Mouse (Mus musculus) stomach, embryonic 15.5 days (tissue): ENCODE data around the gene Clrn3. TPM values are rescaled to one million over a fixed set of nuclear protein-coding genes. Genes with fewer than 3 reads are reported as not detected.

Experiments used
- ATAC-seq: fragments of 200-750 bp; cut with Nextera tagmentation; 2 replicates; pipeline ENCODE4 v1.8.0; 2017; ENCODE audit warnings: low read depth, moderate number of reproducible peaks, moderate TSS enrichment; ENCODE audit not compliant: insufficient read depth, low FRiP score
- H3K27ac ChIP-seq: fragments of 300-500 bp; sonication (generic); 2 replicates; pipeline ENCODE4 v1.5.1; 2015; ENCODE audit warnings: mild to moderate bottlenecking, inconsistent platforms
- H3K27me3 ChIP-seq: fragments of 300-500 bp; sonication (generic); replicated peaks from 2 replicates; pipeline ENCODE4 v1.6.1; 2015; ENCODE audit warnings: inconsistent platforms
- H3K36me3 ChIP-seq: fragments of 300-500 bp; sonication (generic); 2 replicates; pipeline ENCODE4 v1.6.1; 2015; ENCODE audit warnings: inconsistent platforms
- H3K4me1 ChIP-seq: fragments of 300-500 bp; sonication (generic); 2 replicates; pipeline ENCODE4 v1.6.1; 2015; ENCODE audit warnings: inconsistent platforms
- H3K4me2 ChIP-seq: fragments of 300-500 bp; sonication (generic); 2 replicates; pipeline ENCODE4 v1.6.1; 2015; ENCODE audit warnings: mild to moderate bottlenecking, inconsistent platforms
- H3K4me3 ChIP-seq: fragments of 300-500 bp; sonication (generic); replicated peaks from 2 replicates; pipeline ENCODE4 v1.5.1; 2015; ENCODE audit warnings: inconsistent platforms
- H3K9ac ChIP-seq: fragments of 300-500 bp; sonication (generic); 2 replicates; pipeline ENCODE4 v1.6.1; 2015; ENCODE audit warnings: inconsistent platforms
- H3K9me3 ChIP-seq: fragments of 300-500 bp; sonication (generic); 2 replicates; pipeline ENCODE4 v1.6.1; 2016; ENCODE audit warnings: inconsistent platforms
- WGBS: fragments of 180-500 bp; shearing (Covaris S2); methylation state at CpG from one replicate; pipeline ENCODE4 v1.1.7; 2015; 5-methylcytosine and 5-hydroxymethylcytosine counted together
- polyA plus RNA-seq: library from polyadenylated mRNA; unstranded; fragments of >200 nt; fragmentation: Nextera tagmentation; extraction: Ambion mirVana; gene quantifications from 2 replicates; pipeline ENCODE4 v1.2.1, GENCODE M21; 2015

Clrn3 gene
- polyA plus RNA-seq, 1 experiment from 2014 or later = 5.2 TPM

GRCm38 (mm10) chr7:135551547-135551946 lies 23.1 kb upstream of the Clrn3 start:
- Histone ChIP-seq H3K4me1 (no peaks in the 10 kb centered on the region), H3K4me2 (no peak overlapping the region), H3K27me3 (no peaks in the 10 kb centered on the region), H3K9ac (no peak overlapping the region), H3K27ac (no peak overlapping the region), H3K36me3 (no peaks in the 10 kb centered on the region), H3K4me3 (no peak overlapping the region), H3K9me3 (no peaks in the 10 kb centered on the region)
- ATAC-seq = no peak
- WGBS = 67% methylated on average over 1 of the region's 1 CpGs

DNA sequence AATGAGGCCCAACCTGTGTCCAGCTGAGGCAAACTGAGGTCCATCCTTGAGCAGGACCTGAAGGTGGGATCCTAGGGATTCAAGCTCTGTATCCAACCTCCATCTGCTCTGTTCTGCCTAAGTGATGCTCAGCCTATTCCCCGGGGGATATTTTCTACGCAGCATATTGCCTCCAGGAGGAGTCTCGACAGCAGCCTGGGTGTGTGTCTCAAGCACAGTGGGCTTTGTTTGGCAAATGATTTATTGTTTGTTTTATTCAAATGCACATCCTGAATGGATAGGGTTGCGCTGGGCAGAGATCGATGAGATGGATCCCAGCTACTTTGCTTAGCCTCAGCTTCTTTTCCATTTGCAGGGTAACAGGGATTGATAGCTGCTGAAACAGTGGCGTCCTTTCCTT lies 20.0 kb upstream of the Clrn3 start:
- no peaks in the 10 kb centered on the region for H3K36me3 ChIP-seq
- H3K27me3 ChIP-seq = no peaks in the 10 kb centered on the region
- H3K4me2 ChIP-seq = no peak overlapping the region
- ATAC-seq = no peak
- WGBS = 59% methylated on average over 6 of the region's 6 CpGs
- no peaks in the 10 kb centered on the region for H3K4me1 ChIP-seq
- no peaks in the 10 kb centered on the region for H3K9me3 ChIP-seq
- H3K4me3 ChIP-seq = no peak overlapping the region
- H3K9ac ChIP-seq = no peak overlapping the region
- H3K27ac ChIP-seq = no peak overlapping the region

DNA sequence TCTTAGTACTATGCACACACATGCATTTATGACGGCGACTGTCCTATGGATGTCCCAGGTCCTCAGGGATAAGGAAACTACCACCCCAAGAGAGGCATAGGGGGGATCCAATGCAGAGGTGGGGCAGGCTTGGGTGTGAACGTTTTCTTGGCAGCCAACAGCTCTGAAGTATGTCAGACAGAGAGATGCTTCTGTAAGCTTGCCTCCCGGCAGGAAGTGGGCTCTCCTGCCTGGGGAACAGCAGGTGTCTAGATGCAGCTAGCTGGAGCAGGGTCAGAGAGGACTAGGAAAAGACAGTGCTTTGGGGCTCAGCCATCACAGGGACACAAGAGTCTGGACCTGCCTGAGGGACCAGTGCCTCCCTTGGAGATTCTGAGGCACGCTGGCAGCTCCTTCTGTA lies 18.1 kb upstream of the Clrn3 start:
- Histone ChIP-seq H3K4me1 (no peaks in the 10 kb centered on the region), H3K4me3 (no peak overlapping the region), H3K4me2 (no peak overlapping the region), H3K27ac (no peak overlapping the region), H3K27me3 (no peaks in the 10 kb centered on the region), H3K9ac (no peak overlapping the region), H3K36me3 (no peaks in the 10 kb centered on the region), H3K9me3 (no peaks in the 10 kb centered on the region)
- 55% methylated on average over 5 of the region's 5 CpGs for WGBS
- no peak for ATAC-seq

DNA sequence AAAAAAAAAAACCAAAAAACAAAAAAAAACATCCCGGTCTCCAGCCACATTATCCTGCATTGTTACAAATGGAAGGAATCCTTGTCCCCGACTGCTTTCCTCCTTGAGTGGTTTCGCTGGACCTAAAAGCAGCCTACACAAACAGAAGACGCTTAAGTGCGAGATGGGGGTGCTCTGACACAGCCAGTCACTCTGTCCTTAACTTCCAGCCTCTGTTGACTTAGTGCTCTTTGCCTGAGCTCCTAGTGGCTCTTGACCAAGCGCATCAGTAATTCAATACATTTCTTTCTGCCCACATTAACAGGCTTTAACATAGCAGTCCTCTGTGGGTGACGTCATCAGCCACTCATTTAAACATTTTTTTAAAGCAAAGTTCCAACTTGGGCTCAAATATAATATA lies 17.5 kb upstream of the Clrn3 start:
- H3K27ac ChIP-seq = no peak overlapping the region
- WGBS = 62% methylated on average over 7 of the region's 7 CpGs
- no peaks in the 10 kb centered on the region for H3K4me1 ChIP-seq
- H3K27me3 ChIP-seq = no peaks in the 10 kb centered on the region
- no peak for ATAC-seq
- H3K4me2 ChIP-seq = no peak overlapping the region
- H3K36me3 ChIP-seq = no peaks in the 10 kb centered on the region
- no peak overlapping the region for H3K9ac ChIP-seq
- H3K9me3 ChIP-seq = no peaks in the 10 kb centered on the region
- H3K4me3 ChIP-seq = no peak overlapping the region

DNA sequence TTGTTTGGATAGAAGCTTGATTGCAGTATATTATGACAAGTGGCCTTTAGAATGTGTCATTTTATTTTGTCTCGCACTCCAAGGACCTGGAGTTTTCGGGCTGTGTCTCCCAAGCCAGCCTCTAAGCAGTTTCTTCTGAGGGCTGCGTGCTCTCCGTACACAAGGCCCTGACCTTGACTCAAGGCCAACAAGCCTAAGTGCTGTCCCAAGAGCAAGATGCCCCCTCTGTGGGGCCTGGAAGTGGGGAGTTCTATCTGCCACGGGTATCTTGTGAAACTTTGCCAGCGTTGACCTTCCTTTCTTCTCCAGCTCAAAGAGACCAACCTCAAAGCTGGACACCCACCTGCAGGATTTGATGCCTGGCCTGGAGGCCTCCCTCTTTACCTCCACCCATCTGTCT lies 15.9 kb upstream of the Clrn3 start:
- H3K27ac ChIP-seq = no peak overlapping the region
- no peak overlapping the region for H3K4me2 ChIP-seq
- no peaks in the 10 kb centered on the region for H3K4me1 ChIP-seq
- no peak overlapping the region for H3K4me3 ChIP-seq
- 86% methylated on average over 6 of the region's 6 CpGs for WGBS
- no peaks in the 10 kb centered on the region for H3K36me3 ChIP-seq
- H3K27me3 ChIP-seq = peaks cover 4% of the 10 kb centered on the region; the same call in 1 of the 2 replicates
- no peak overlapping the region for H3K9ac ChIP-seq
- H3K9me3 ChIP-seq = no peaks in the 10 kb centered on the region
- ATAC-seq = no peak

DNA sequence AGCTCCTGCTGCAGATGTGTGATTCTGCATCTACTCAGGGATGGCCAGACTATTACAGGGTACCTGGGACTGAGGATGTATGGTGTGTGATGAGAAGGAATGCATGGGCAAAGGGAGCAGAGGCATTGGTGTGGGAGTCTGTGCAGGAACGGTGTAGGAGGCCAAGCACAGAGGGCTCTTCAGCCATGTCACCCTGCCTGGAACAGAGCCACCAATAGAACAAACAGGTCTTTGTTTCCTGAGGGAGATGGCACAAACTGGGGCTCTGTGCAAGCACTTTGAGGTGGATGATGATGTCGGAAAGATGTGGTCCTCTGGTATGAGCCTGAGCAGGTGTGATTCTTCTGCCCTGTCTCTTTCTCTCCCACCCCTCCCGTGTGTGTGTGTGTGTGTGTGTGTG lies 14.6 kb upstream of the Clrn3 start:
- Histone ChIP-seq H3K4me1 (no peaks in the 10 kb centered on the region; the same call in 1 of the 2 replicates), H3K4me2 (no peak overlapping the region), H3K27ac (no peak overlapping the region), H3K27me3 (peaks cover 12% of the 10 kb centered on the region), H3K9me3 (no peaks in the 10 kb centered on the region), H3K4me3 (no peak overlapping the region), H3K36me3 (no peaks in the 10 kb centered on the region), H3K9ac (no peak overlapping the region)
- no peak for ATAC-seq
- WGBS = 60% methylated on average over 3 of the region's 3 CpGs

DNA sequence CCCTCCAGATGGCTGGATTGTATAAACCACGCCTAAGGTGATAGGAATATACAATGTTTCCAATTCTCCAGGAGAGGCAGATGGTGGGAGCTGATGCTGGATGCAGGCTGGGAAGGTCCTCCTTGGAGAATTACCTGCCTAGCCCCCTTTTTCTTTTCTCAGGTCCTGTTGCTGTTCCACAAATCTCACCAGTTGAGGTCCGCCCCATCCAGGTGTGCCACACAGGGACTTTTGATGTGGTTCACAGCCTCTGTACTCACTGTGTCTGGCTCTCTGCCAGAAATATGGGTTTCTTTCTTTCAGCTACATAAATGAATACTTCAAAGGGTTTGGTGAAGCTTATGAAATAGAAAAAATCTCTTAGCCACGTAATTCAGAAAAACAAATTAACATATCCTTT lies 13.8 kb upstream of the Clrn3 start:
- 68% methylated on average over 3 of the region's 3 CpGs for WGBS
- Histone ChIP-seq H3K27me3 (peaks cover 12% of the 10 kb centered on the region), H3K4me1 (no peaks in the 10 kb centered on the region; the same call in 1 of the 2 replicates), H3K27ac (no peak overlapping the region), H3K36me3 (no peaks in the 10 kb centered on the region), H3K4me3 (no peak overlapping the region), H3K4me2 (no peak overlapping the region), H3K9me3 (no peaks in the 10 kb centered on the region), H3K9ac (no peak overlapping the region)
- no peak for ATAC-seq

GRCm38 (mm10) chr7:135539429-135539828 lies 11.0 kb upstream of the Clrn3 start:
- Histone ChIP-seq H3K4me3 (no peak overlapping the region), H3K36me3 (no peaks in the 10 kb centered on the region), H3K27me3 (peaks cover 12% of the 10 kb centered on the region), H3K4me1 (no peaks in the 10 kb centered on the region; the same call in 1 of the 2 replicates), H3K9me3 (no peaks in the 10 kb centered on the region), H3K4me2 (no peak overlapping the region), H3K9ac (no peak overlapping the region), H3K27ac (no peak overlapping the region)
- no peak for ATAC-seq
- WGBS = 70% methylated on average over 2 of the region's 2 CpGs

- Histone ChIP-seq H3K4me1 (no peaks in the 10 kb centered on the region; the same call in 1 of the 2 replicates), H3K27me3 (peaks cover 12% of the 10 kb centered on the region), H3K27ac (no peak overlapping the region), H3K4me2 (peak overlapping the region; percentile 99), H3K9ac (peak overlapping the region; percentile 47), H3K4me3 (peak overlapping the region; percentile 62), H3K9me3 (no peaks in the 10 kb centered on the region), H3K36me3 (no peaks in the 10 kb centered on the region)
- ATAC-seq = 0 out of 2 replicates have a peak, but pooled peaks have one; percentile 5
- WGBS = 2% methylated on average over 71 of the region's 71 CpGs
Measured at GRCm38 (mm10) chr7:135537948-135538741, 9.7 kb upstream of the Clrn3 start.

DNA sequence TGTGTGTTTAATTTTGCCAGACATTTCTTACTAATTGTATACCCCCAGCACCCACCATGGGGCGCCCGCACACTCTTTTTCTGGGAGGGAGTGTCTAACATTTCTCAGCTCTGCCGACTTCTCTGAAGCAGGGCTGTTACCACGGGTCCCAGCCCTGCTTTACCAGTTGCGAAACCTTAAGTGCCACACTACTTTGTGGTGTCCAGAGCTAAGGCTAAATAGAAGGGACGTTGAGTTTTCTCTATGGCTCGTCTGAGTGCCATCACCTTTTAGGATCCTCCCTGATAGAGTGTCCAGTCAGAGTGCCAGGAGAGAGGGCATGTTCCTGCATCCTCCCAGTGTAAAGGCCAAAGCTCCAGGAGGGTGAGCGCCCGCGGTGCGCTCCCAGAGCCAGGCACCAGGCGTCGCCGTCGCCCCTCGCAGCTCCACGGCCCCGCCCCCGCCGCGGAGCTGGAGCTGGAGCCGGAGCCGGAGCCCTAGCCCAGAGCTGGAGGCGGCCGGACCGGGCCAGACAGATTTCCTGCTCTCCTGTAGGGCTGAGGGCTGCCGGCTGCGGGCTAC lies 9.0 kb upstream of the Clrn3 start, which contains the start of gene Ptpre:
Gene Ptpre, plus strand, starts transcription at position 141 of the 561 bp plus-strand sequence.
- Histone ChIP-seq H3K9me3 (no peaks in the 10 kb centered on the region), H3K4me2 (peak within 1 kb of the TSS; percentile 99), H3K4me3 (peak within 1 kb of the TSS; percentile 62), H3K27me3 (peaks cover 12% of the 10 kb centered on the region), H3K9ac (peak within 1 kb of the TSS; percentile 47), H3K4me1 (no peaks in the 10 kb centered on the region; the same call in 1 of the 2 replicates), H3K27ac (no peak within 1 kb of the TSS), H3K36me3 (no peaks in the 10 kb centered on the region)
- WGBS = 3% methylated on average over 28 of the region's 28 CpGs
- ATAC-seq = peak; percentile 91

DNA sequence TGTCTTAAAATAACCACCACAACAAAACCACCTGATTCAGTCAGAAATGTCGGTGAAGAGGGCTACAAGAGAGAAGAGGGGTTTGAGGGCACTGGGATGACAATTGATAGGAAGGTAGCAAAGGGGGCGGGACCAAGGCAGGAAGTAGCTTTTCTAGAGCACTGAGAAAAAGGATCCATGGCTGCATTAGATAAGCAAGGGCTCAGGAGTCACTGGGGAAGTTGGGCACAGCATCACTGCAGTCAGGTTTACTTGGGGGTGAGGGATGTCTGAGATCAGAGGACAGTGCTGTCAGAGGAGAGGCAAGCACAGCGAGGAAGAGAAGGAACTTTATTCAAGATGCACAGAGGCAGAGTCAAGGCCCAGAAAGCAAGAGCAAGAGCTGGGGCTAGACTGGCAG lies 7.5 kb upstream of the Clrn3 start:
- Histone ChIP-seq H3K4me2 (no peak overlapping the region), H3K36me3 (no peaks in the 10 kb centered on the region), H3K9me3 (no peaks in the 10 kb centered on the region), H3K27ac (no peak overlapping the region), H3K4me1 (no peaks in the 10 kb centered on the region; the same call in 1 of the 2 replicates), H3K27me3 (peaks cover 12% of the 10 kb centered on the region), H3K9ac (no peak overlapping the region), H3K4me3 (no peak overlapping the region)
- ATAC-seq = no peak
- WGBS = 68% methylated on average over 3 of the region's 3 CpGs

- no peak overlapping the region for H3K9ac ChIP-seq
- H3K4me2 ChIP-seq = no peak overlapping the region
- peaks cover 12% of the 10 kb centered on the region for H3K27me3 ChIP-seq
- no peaks in the 10 kb centered on the region for H3K9me3 ChIP-seq
- 38% methylated on average over 2 of the region's 2 CpGs for WGBS
- H3K27ac ChIP-seq = no peak overlapping the region
- no peaks in the 10 kb centered on the region for H3K36me3 ChIP-seq
- no peak overlapping the region for H3K4me3 ChIP-seq
- ATAC-seq = no peak
- H3K4me1 ChIP-seq = no peaks in the 10 kb centered on the region; the same call in 1 of the 2 replicates
Measured at GRCm38 (mm10) chr7:135534548-135535189, 6.2 kb upstream of the Clrn3 start.
